Mouse (Mus musculus) forebrain, embryonic 15.5 days (tissue): ENCODE data around the gene Hcrtr2. TPM values are rescaled to one million over a fixed set of nuclear protein-coding genes. Genes with fewer than 3 reads are reported as not detected.

Source experiments
- ATAC-seq: fragments of 200-750 bp; cut with Nextera tagmentation; replicated peaks from 2 replicates; pipeline ENCODE4 v1.8.0; 2017; ENCODE audit warnings: mild to moderate bottlenecking, moderate TSS enrichment, moderate library complexity
- H3K27ac ChIP-seq: fragments of 300-500 bp; sonication (generic); replicated peaks from 2 replicates; pipeline ENCODE4 v1.5.1; 2015; ENCODE audit warnings: mild to moderate bottlenecking, inconsistent platforms
- H3K27me3 ChIP-seq: fragments of 300-500 bp; sonication (generic); 2 replicates; pipeline ENCODE4 v1.6.1; 2015; ENCODE audit warnings: inconsistent platforms
- H3K36me3 ChIP-seq: fragments of 300-500 bp; sonication (generic); 2 replicates; pipeline ENCODE4 v1.6.1; 2015; ENCODE audit warnings: mild to moderate bottlenecking, inconsistent platforms
- H3K4me1 ChIP-seq: fragments of 300-500 bp; sonication (generic); 2 replicates; pipeline ENCODE4 v1.6.1; 2015; ENCODE audit warnings: inconsistent platforms
- H3K4me2 ChIP-seq: fragments of 300-500 bp; sonication (generic); replicated peaks from 2 replicates; pipeline ENCODE4 v1.6.1; 2015; ENCODE audit warnings: mild to moderate bottlenecking, inconsistent platforms
- H3K4me3 ChIP-seq: fragments of 300-500 bp; sonication (generic); 2 replicates; pipeline ENCODE4 v1.5.1; 2015; ENCODE audit warnings: mild to moderate bottlenecking, inconsistent platforms
- H3K9ac ChIP-seq: fragments of 300-500 bp; sonication (generic); replicated peaks from 2 replicates; pipeline ENCODE4 v1.6.1; 2015; ENCODE audit warnings: mild to moderate bottlenecking, inconsistent platforms
- H3K9me3 ChIP-seq: fragments of 300-500 bp; sonication (generic); 2 replicates; pipeline ENCODE4 v1.6.1; 2016; ENCODE audit warnings: inconsistent platforms
- WGBS: fragments of 180-500 bp; shearing (Covaris S2); methylation state at CpG from one replicate; pipeline ENCODE4 v1.1.7; 2015; ENCODE audit warnings: mixed read lengths; 5-methylcytosine and 5-hydroxymethylcytosine counted together
- polyA plus RNA-seq: library from polyadenylated mRNA; unstranded; fragments of >200 nt; fragmentation: Nextera tagmentation; extraction: Ambion mirVana; gene quantifications from 2 replicates; pipeline ENCODE4 v1.2.1, GENCODE M21; 2015

The Hcrtr2 gene
- polyA plus RNA-seq, 1 experiment from 2014 or later: 2.9 TPM

GRCm38 (mm10) chr9:76230400-76230799 is 93.3 kb downstream of the Hcrtr2 start:
- H3K27ac ChIP-seq: no peak overlapping the region
- H3K4me1 ChIP-seq: no peaks in the 10 kb centered on the region
- H3K4me3 ChIP-seq: no peak overlapping the region
- H3K27me3 ChIP-seq: no peaks in the 10 kb centered on the region
- H3K4me2 ChIP-seq: no peak overlapping the region; the same call in 1 of the 2 replicates
- 49% methylated on average over 11 of the region's 11 CpGs for WGBS
- H3K9me3 ChIP-seq: no peaks in the 10 kb centered on the region
- no peaks in the 10 kb centered on the region for H3K36me3 ChIP-seq
- ATAC-seq: no peak
- no peak overlapping the region for H3K9ac ChIP-seq

DNA sequence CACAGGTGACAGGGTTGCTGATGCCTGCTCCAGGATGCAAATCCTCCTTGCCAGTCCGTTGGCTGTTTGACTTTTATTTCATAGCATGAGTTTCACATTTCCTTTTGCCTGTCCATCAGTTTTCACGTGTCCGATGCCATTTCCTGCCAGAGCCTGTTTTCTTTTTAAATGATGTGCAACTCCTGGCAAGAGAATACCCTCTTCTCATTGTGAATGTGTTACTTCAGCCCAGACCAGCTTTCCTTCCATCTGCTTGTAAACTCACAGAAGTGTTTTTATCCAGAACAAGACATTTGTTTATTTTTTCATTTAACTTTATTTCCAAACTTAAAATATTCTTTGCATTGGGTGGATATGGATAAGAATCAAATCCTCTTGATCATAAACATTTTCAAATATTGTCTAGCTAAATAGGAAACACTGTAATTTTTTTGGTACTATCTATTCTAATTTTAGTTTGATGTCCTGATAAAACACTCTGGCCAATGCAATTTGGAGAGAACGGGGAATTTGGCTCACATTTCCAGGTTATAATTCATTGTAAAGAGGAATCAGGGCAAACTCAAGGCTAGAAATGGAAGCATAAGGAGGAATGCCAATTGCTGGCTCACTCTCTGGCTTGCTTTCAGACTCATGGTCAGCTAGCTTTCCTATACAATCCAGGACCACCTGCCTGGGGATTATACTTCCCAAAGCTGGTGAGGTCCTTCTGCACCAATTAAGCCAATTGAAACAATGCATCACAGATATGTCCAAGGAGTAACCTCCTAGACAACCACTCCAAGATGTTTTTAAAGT is 106.3 kb downstream of the Hcrtr2 start:
- H3K27ac ChIP-seq: no peak overlapping the region
- H3K27me3 ChIP-seq: no peaks in the 10 kb centered on the region
- no peak overlapping the region for H3K4me2 ChIP-seq
- no peaks in the 10 kb centered on the region for H3K36me3 ChIP-seq
- ATAC-seq: no peak
- H3K4me1 ChIP-seq: no peaks in the 10 kb centered on the region
- WGBS: 77% methylated on average over 4 of the region's 4 CpGs
- no peak overlapping the region for H3K9ac ChIP-seq
- no peak overlapping the region for H3K4me3 ChIP-seq
- no peaks in the 10 kb centered on the region for H3K9me3 ChIP-seq

GRCm38 (mm10) chr9:76214678-76215077 is 109.0 kb downstream of the Hcrtr2 start:
- Histone ChIP-seq H3K9ac (no peak overlapping the region), H3K27ac (no peak overlapping the region), H3K9me3 (no peaks in the 10 kb centered on the region), H3K27me3 (no peaks in the 10 kb centered on the region), H3K4me3 (no peak overlapping the region), H3K4me1 (no peaks in the 10 kb centered on the region), H3K36me3 (no peaks in the 10 kb centered on the region), H3K4me2 (no peak overlapping the region)
- 79% methylated on average over 4 of the region's 4 CpGs for WGBS
- no peak for ATAC-seq

GRCm38 (mm10) chr9:76213557-76213956 is 110.1 kb downstream of the Hcrtr2 start, which contains the start of gene Gfral:
TSS of gene Gfral (minus strand) at chr9:76213657.
- Histone ChIP-seq H3K4me3 (no peak within 1 kb of the TSS), H3K4me1 (no peaks in the 10 kb centered on the region), H3K27ac (no peak within 1 kb of the TSS), H3K9ac (no peak within 1 kb of the TSS), H3K36me3 (no peaks in the 10 kb centered on the region), H3K27me3 (no peaks in the 10 kb centered on the region), H3K4me2 (no peak within 1 kb of the TSS), H3K9me3 (no peaks in the 10 kb centered on the region)
- ATAC-seq: no peak
- WGBS: 79% methylated on average over 2 of the region's 2 CpGs

- H3K27ac ChIP-seq: no peak overlapping the region
- H3K27me3 ChIP-seq: no peaks in the 10 kb centered on the region
- no peaks in the 10 kb centered on the region for H3K4me1 ChIP-seq
- WGBS: 77% methylated on average over 4 of the region's 4 CpGs
- H3K4me3 ChIP-seq: no peak overlapping the region
- no peaks in the 10 kb centered on the region for H3K9me3 ChIP-seq
- ATAC-seq: no peak
- no peak overlapping the region for H3K4me2 ChIP-seq
- H3K9ac ChIP-seq: no peak overlapping the region
- no peaks in the 10 kb centered on the region for H3K36me3 ChIP-seq
Observed at GRCm38 (mm10) chr9:76196917-76197316, 126.7 kb downstream of the Hcrtr2 start.

GRCm38 (mm10) chr9:76179221-76179620 is 144.4 kb downstream of the Hcrtr2 start:
- Histone ChIP-seq H3K9ac (no peak overlapping the region), H3K27ac (no peak overlapping the region), H3K27me3 (no peaks in the 10 kb centered on the region), H3K9me3 (no peaks in the 10 kb centered on the region), H3K4me1 (no peaks in the 10 kb centered on the region), H3K4me3 (no peak overlapping the region), H3K36me3 (no peaks in the 10 kb centered on the region), H3K4me2 (no peak overlapping the region)
- ATAC-seq: no peak

Other genes starting within 250 kb of the Hcrtr2 start
- gene Gfral, start 110.2 kb downstream of the Hcrtr2 start, polyA plus RNA-seq: not detected in 2 replicates
- gene Fam83b, start 243.3 kb upstream of the Hcrtr2 start, polyA plus RNA-seq: not detected in 2 replicates